Mouse (Mus musculus): ENCODE measurements at regions not wholly inside any gene's neighbourhood (a gene's known extent, or its start where the extent isn't known, plus 50 kb on each side); places are given as distances from the start of the nearest gene placed in this dataset.

- Histone ChIP-seq H3K27me3 (no peaks in the 10 kb centered on the region), H3K9me3 (replicated peaks) (no peaks in the 10 kb centered on the region), H3K4me3 (replicated peaks) (no peak overlapping the region), H3K9ac (no peak overlapping the region), H3K4me1 (no peaks in the 10 kb centered on the region), H3K36me3 (no peaks in the 10 kb centered on the region), H3K27ac (no peak overlapping the region), H3K4me2 (no peak overlapping the region)
- no peak for ATAC-seq (replicated peaks; ENCODE audit: low FRiP score)
- 35% methylated on average over 2 of the region's 2 CpGs for WGBS
Observed at GRCm38 (mm10) chr5:46182157-46182556, 324.7 kb upstream of the Lcorl start.

GRCm38 (mm10) chr5:46172315-46172714 is 314.9 kb upstream of the Lcorl start:
- H3K27me3 ChIP-seq: no peaks in the 10 kb centered on the region
- 49% methylated on average over 3 of the region's 3 CpGs for WGBS

DNA sequence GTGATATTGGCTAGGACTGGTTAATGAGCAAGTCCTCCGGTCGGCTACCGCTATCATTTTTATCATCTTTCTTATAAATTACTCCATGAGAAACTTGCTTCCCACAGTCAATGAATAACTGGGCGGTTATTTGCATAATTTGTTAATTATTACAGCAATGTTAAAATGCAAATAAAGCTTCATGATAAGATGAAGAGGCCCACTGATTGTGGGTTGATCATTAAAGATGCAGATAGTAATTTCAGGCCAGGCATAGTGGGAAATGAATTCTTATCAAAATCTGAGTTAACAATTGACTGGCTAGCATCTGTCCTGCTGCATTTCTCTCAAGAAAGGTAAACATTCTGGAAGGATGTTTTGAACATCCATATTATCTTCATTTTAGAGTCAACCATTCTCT is 303.4 kb upstream of the Lcorl start:
- ATAC-seq (replicated peaks; ENCODE audit: low FRiP score): no peak
- Histone ChIP-seq H3K9me3 (replicated peaks) (no peaks in the 10 kb centered on the region), H3K4me3 (replicated peaks) (no peak overlapping the region), H3K9ac (no peak overlapping the region), H3K4me1 (no peaks in the 10 kb centered on the region), H3K27me3 (no peaks in the 10 kb centered on the region), H3K27ac (no peak overlapping the region), H3K36me3 (no peaks in the 10 kb centered on the region), H3K4me2 (no peak overlapping the region)
- WGBS: 82% methylated on average over 4 of the region's 4 CpGs

More at GRCm38 (mm10) chr5:46172315-46172714, 314.9 kb upstream of the Lcorl start:
- Histone ChIP-seq H3K36me3 (no peaks in the 10 kb centered on the region), H3K4me2 (no peak overlapping the region), H3K9ac (no peak overlapping the region), H3K4me3 (replicated peaks) (no peak overlapping the region), H3K27ac (no peak overlapping the region), H3K9me3 (replicated peaks) (no peaks in the 10 kb centered on the region), H3K4me1 (no peaks in the 10 kb centered on the region)
- ATAC-seq (replicated peaks; ENCODE audit: low FRiP score): no peak

- Histone ChIP-seq H3K36me3 (no peaks in the 10 kb centered on the region), H3K4me1 (peaks cover 13% of the 10 kb centered on the region), H3K4me3 (replicated peaks) (no peak overlapping the region), H3K4me2 (no peak overlapping the region), H3K27ac (no peak overlapping the region), H3K27me3 (no peaks in the 10 kb centered on the region), H3K9ac (no peak overlapping the region), H3K9me3 (replicated peaks) (no peaks in the 10 kb centered on the region)
- WGBS: 60% methylated on average over 3 of the region's 3 CpGs
- ATAC-seq (replicated peaks; ENCODE audit: low FRiP score): no peak
Observed at GRCm38 (mm10) chr5:46151973-46152372, 294.6 kb upstream of the Lcorl start.

- no peak overlapping the region for H3K9ac ChIP-seq
- ATAC-seq (replicated peaks; ENCODE audit: low FRiP score): no peak
- WGBS: 51% methylated on average over 6 of the region's 6 CpGs
- H3K4me3 ChIP-seq (replicated peaks): no peak overlapping the region
- H3K27me3 ChIP-seq: no peaks in the 10 kb centered on the region
- H3K4me1 ChIP-seq: peaks cover 13% of the 10 kb centered on the region
- H3K36me3 ChIP-seq: no peaks in the 10 kb centered on the region
- no peak overlapping the region for H3K4me2 ChIP-seq
- no peak overlapping the region for H3K27ac ChIP-seq
- no peaks in the 10 kb centered on the region for H3K9me3 ChIP-seq (replicated peaks)
Observed at GRCm38 (mm10) chr5:46150825-46151224, 293.4 kb upstream of the Lcorl start.

DNA sequence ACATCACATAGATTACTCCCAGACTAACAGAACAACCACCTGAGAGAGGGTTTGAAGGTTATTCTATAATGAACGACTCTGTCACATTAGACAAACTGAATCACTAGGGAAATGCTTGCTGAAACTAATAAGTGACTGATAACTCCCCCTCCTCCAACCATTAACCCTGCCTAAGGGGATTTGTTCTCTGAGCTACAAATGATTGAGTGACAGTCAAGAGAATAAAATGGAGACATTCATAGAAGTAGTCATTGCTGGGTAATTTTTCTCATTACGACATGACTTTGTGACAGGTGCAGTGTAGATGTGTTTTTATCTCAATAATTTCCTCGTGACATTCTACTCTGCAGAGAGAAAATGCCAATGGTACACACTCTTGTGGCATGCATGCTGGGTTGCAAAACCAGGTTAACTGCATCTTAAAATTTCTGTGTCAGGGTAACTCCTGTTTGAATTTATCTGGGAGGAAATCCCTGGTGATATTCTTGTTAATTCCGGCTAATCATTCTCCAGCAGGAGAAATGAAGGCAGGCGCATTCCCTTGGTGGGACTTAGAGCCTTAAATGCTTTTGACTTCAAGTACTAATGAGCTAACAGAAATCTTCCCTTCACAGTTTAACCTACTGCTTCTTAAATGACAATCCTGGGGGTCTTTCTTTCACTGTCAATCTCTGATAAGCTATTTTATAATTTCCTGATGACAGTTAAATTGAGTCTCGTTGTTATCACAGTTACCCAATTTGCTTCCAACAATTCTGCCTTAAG is 292.6 kb upstream of the Lcorl start:
- Histone ChIP-seq H3K4me3 (replicated peaks) (no peak overlapping the region), H3K27ac (no peak overlapping the region), H3K4me1 (peaks cover 9% of the 10 kb centered on the region; the same call in 1 of the 2 replicates), H3K9me3 (replicated peaks) (no peaks in the 10 kb centered on the region), H3K36me3 (no peaks in the 10 kb centered on the region), H3K9ac (no peak overlapping the region), H3K4me2 (no peak overlapping the region), H3K27me3 (no peaks in the 10 kb centered on the region)
- 68% methylated on average over 6 of the region's 6 CpGs for WGBS
- ATAC-seq (replicated peaks; ENCODE audit: low FRiP score): peak; percentile 85

GRCm38 (mm10) chr5:46139024-46139423 is 281.6 kb upstream of the Lcorl start:
- Histone ChIP-seq H3K27ac (no peak overlapping the region), H3K9ac (no peak overlapping the region), H3K4me1 (no peaks in the 10 kb centered on the region), H3K4me3 (replicated peaks) (no peak overlapping the region), H3K9me3 (replicated peaks) (no peaks in the 10 kb centered on the region), H3K4me2 (no peak overlapping the region), H3K27me3 (no peaks in the 10 kb centered on the region), H3K36me3 (no peaks in the 10 kb centered on the region)
- no peak for ATAC-seq (replicated peaks; ENCODE audit: low FRiP score)
- 71% methylated on average over 2 of the region's 2 CpGs for WGBS

- ATAC-seq (replicated peaks; ENCODE audit: low FRiP score): no peak
- Histone ChIP-seq H3K4me3 (replicated peaks) (no peak overlapping the region), H3K4me1 (no peaks in the 10 kb centered on the region), H3K4me2 (no peak overlapping the region), H3K9ac (no peak overlapping the region), H3K27me3 (no peaks in the 10 kb centered on the region), H3K36me3 (no peaks in the 10 kb centered on the region), H3K27ac (no peak overlapping the region), H3K9me3 (replicated peaks) (no peaks in the 10 kb centered on the region)
- WGBS: 81% methylated on average over 3 of the region's 3 CpGs
Observed at GRCm38 (mm10) chr5:46137695-46138094, 280.3 kb upstream of the Lcorl start.

DNA sequence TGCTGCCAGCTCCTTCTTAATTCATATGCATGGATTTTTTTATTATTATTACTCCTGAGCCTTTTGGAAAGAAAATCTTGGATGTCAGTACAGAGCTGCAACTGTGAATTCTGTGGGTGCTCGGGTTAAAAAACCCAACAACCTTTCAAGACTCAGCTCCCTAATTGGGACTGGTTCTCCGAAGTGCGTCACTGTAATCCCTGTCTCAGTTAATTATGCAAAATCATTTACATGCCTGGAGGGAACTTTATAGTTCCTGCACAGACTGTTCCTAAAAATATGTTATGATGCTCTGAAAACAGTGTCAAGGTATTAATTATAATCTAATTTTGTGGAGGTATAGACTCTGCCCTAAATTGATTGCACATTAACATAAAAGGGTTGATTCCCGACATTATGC is 250.6 kb upstream of the Lcorl start:
- Histone ChIP-seq H3K27ac (no peak overlapping the region), H3K9me3 (replicated peaks) (no peaks in the 10 kb centered on the region), H3K36me3 (no peaks in the 10 kb centered on the region), H3K4me3 (replicated peaks) (no peak overlapping the region), H3K4me1 (no peaks in the 10 kb centered on the region), H3K9ac (no peak overlapping the region), H3K27me3 (no peaks in the 10 kb centered on the region), H3K4me2 (no peak overlapping the region)
- WGBS: 82% methylated on average over 4 of the region's 4 CpGs
- no peak for ATAC-seq (replicated peaks; ENCODE audit: low FRiP score)

- no peak for ATAC-seq (replicated peaks; ENCODE audit: low FRiP score)
- Histone ChIP-seq H3K9me3 (replicated peaks) (no peaks in the 10 kb centered on the region), H3K36me3 (no peaks in the 10 kb centered on the region), H3K4me3 (replicated peaks) (no peak overlapping the region), H3K4me2 (no peak overlapping the region), H3K9ac (no peak overlapping the region), H3K4me1 (no peaks in the 10 kb centered on the region), H3K27me3 (no peaks in the 10 kb centered on the region), H3K27ac (no peak overlapping the region)
- WGBS: 81% methylated on average over 4 of the region's 4 CpGs
Observed at GRCm38 (mm10) chr5:46103350-46103749, 245.9 kb upstream of the Lcorl start.

GRCm38 (mm10) chr5:46092549-46092948 is 235.1 kb upstream of the Lcorl start:
- Histone ChIP-seq H3K36me3 (no peaks in the 10 kb centered on the region), H3K27me3 (no peaks in the 10 kb centered on the region), H3K4me2 (no peak overlapping the region), H3K4me1 (no peaks in the 10 kb centered on the region), H3K4me3 (replicated peaks) (no peak overlapping the region), H3K9ac (no peak overlapping the region), H3K9me3 (replicated peaks) (no peaks in the 10 kb centered on the region), H3K27ac (no peak overlapping the region)
- 85% methylated on average over 5 of the region's 5 CpGs for WGBS
- no peak for ATAC-seq (replicated peaks; ENCODE audit: low FRiP score)

- no peak for ATAC-seq (replicated peaks; ENCODE audit: low FRiP score)
- WGBS: 79% methylated on average over 1 of the region's 1 CpGs
- no peaks in the 10 kb centered on the region for H3K27me3 ChIP-seq
- no peaks in the 10 kb centered on the region for H3K4me1 ChIP-seq
- H3K27ac ChIP-seq: no peak overlapping the region
- no peaks in the 10 kb centered on the region for H3K9me3 ChIP-seq (replicated peaks)
- no peak overlapping the region for H3K9ac ChIP-seq
- no peaks in the 10 kb centered on the region for H3K36me3 ChIP-seq
- no peak overlapping the region for H3K4me2 ChIP-seq
- H3K4me3 ChIP-seq (replicated peaks): no peak overlapping the region
Observed at GRCm38 (mm10) chr5:46086885-46087284, 229.5 kb upstream of the Lcorl start.

- Histone ChIP-seq H3K27ac (peak overlapping the region; percentile 37; the same call in 1 of the 2 replicates), H3K4me1 (no peaks in the 10 kb centered on the region), H3K27me3 (no peaks in the 10 kb centered on the region), H3K36me3 (no peaks in the 10 kb centered on the region), H3K9ac (no peak overlapping the region), H3K9me3 (replicated peaks) (no peaks in the 10 kb centered on the region), H3K4me3 (replicated peaks) (no peak overlapping the region), H3K4me2 (no peak overlapping the region)
- peak; percentile 79 for ATAC-seq (replicated peaks; ENCODE audit: low FRiP score)
- WGBS: 66% methylated on average over 2 of the region's 2 CpGs
Observed at GRCm38 (mm10) chr5:46083293-46083692, 225.9 kb upstream of the Lcorl start.
